Mouse (Mus musculus): ENCODE data around the gene Mylip.

Gene Mylip

GRCm38 (mm10) chr13:45391854-45392454, 2.4 kb downstream of the Mylip start:
- DNase-seq: no peak

GRCm38 (mm10) chr13:45394221-45394768, 4.8 kb downstream of the Mylip start:
- no peak for DNase-seq

DNA sequence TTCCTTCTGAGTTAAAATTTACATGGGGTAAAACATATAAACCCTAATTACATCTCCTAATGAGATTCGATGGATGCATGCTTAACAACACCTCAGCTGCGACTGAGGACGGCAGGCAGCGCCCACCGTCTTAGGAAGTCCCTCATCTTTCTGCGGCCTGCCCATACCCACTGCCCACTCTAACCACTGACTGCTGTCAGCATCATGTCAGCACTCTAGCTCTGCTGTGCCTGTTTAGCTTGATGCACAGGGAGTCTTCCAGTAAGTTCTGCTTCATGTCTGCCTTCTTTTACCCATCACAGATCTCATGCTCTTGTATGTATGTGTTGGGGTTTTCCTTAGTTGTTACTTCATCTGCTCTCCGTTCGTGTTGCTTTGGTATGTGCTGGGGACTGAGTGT, 7.2 kb downstream of the Mylip start:
- DNase-seq: no peak

GRCm38 (mm10) chr13:45397240-45397639, 7.7 kb downstream of the Mylip start:
- no peak for DNase-seq

- no peak for DNase-seq
These were observed 8.6 kb downstream of the Mylip start for GRCm38 (mm10) chr13:45397896-45398805.

GRCm38 (mm10) chr13:45400700-45401099, 11.2 kb downstream of the Mylip start:
- DNase-seq: no peak

GRCm38 (mm10) chr13:45401816-45402215, 12.3 kb downstream of the Mylip start:
- no peak for DNase-seq

DNA sequence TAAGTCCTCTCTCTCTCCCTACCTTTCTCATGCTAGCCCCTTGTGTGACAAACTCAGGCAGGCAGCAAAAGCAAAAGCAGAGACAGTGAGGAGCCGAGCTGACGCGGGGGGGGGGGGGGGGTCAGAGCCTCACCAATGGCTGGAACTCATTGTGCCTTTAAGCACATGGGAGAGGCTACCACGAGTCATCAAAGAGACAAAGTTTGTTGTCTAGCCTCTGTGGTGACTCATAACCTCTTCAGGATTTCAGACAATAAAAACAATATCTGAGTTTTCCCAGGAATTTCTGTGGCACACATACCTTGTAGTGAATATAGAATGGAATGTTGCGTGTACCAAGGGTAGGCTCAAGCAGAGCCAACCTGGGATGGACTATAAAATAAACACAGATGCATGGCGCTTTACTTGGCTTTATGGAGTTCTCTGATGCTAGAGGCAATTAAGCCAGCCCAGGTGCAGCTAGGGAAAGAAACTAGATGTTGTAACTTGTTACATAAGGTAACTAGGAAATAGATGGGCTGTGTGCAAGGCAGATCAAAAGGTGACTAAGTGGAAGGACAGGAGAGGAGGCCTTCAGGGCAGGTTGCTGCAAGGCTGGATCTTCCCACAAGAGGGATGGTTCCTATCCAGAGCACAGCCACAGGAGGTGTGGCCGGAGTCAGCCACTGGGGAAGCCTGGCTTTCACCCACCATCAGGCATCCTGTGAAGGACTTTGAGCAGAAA, 12.9 kb downstream of the Mylip start:
- DNase-seq: no peak

DNA sequence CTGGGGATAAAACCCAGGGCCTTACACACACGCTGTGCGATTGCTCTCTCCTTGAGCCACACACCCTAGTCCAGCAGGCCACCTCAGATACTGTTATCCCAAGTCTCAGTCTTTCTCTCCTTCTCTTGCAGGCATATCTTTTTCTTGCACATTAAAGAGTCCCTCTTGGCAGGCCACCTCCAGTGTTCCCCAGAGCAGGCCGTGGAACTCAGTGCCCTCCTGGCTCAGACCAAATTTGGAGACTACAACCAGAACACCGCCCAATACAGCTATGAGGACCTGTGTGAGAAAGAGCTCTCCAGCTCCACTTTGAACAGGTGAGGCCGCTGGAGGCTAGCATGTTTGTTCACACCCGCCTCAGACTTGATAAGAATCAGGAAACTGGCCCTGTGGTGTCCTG, 14.7 kb downstream of the Mylip start:
- DNase-seq: no peak

DNA sequence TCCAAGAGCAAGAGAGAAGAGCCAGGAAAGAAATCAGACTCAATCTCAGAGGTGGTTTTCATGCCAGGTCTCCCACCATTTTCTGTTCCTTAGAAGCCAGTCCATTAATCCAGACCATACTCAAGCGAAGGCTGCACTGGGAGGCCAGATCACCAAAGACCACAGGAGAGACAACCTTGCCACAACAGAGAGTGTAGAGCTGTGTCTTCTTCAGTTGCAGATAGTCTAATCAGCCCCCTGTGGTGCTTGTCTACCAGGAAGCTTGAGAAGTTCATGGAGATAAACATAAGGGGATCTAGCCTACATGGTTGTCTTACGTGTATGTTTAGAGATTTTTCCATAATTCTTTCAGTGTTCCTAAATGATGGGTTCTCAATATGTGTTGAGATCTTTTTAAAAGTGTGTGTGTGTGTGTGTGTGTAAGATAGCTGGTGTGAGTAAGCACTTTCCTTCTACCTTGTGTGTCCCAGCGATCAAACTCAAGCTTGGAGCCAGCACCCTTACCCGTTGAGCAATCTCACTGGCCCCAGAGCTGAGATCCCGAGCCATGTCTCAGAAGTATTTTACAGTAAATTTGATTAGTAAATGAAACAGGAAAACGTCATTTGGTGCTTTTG, 15.8 kb downstream of the Mylip start:
- no peak for DNase-seq

- no peak for DNase-seq
These were observed 16.7 kb downstream of the Mylip start for GRCm38 (mm10) chr13:45406289-45406688.

DNA sequence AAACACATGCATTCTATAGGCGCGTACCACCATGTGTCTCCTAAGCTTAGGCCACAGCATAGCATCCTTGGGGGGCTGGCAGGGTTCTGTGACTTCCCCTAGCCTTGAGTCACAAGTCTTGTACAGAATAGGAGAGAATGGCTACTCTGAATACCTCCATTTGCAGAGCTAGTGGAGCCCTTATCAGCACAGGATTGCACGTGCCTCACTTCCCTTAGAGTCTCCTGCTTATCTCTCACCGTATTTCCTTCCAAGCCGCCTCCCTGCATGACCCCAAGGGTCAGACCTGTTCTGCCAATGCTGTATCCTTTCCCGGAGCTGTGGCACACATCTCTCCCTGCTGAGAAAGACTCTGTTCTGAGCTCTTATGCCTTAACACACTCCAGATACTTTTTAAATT, 17.2 kb downstream of the Mylip start:
- DNase-seq: no peak

DNA sequence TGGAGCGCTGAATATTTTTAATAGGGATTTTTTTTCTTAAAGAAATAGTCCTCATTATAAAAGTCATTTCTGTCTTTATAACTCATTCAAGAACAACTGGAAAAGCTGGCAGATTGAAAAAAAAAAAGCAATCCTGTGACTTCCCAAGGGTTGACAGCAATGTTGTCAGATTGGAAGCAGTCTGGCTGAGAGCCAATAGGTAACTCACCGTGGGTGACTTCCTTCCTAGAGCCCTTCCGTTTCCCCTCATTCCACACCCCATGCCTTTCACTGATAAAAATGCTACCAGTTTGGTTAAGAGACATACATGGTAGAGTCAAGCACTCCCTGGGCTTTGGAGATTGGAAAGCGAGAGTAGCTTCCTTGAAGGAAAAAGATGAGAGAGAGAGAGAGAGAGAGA, 21.4 kb downstream of the Mylip start:
- DNase-seq: no peak

DNA sequence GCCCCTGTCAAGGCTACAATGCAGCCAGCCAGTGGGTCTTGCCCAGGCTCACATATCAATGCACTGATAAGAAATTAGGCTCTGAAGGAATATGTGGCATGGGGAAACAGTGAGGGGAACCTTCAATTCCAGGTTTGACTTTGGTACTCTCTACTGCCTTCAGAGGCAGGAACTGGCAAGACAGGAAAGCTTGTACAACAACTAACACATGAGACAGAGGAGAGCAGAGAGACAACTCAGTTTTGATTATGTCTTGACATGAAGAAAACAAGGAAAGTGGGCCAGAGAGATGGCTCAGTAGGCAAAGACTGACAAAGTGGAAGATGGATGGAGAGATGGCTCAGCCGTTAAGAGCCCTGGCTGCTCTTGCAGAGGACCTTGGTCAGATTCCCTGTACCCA, 23.5 kb downstream of the Mylip start:
- DNase-seq: no peak

- no peak for DNase-seq
These were observed 24.5 kb downstream of the Mylip start for GRCm38 (mm10) chr13:45414031-45414430.

DNA sequence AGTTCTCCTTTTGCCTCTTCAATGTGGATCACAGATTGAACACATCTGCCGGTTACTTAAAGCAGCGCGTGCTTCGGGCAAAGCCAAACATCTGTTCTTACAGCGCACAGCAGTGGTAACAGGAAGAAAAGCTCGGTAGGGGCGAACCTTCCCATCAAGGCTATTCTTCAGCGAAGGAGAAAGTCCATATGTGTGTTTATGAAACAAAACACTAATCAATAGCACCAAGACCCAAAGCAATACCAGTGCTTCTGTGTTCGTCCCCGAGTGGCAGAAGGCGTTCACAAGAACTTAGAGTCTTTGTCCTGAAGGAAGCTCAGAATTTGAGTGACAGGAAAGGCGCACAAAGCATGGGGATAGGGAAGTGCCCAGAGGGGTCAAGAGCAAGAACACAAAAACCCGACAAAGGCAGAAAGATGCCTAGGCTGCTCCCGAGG, 27.1 kb downstream of the Mylip start:
- no peak for DNase-seq

DNA sequence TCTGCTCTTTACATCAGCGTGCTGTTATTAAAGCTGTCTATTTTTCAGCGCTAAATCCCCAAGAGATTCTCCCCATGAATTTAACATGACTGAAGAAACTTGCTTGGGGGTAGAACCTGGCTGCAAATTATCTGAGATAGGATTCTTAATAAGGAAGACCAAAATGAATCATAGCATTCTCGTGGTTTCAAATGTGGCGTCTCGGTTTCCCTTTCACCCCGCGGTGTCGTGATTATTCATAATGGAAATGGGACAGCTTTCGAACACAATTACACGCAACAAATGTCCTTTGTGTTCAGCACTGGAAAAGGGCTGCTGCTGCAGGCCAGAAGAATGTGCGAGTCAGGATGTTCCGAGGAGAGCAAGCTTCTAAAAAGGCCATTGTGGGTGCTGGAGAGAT, 29.4 kb downstream of the Mylip start:
- no peak for DNase-seq

GRCm38 (mm10) chr13:45422251-45422650, 32.7 kb downstream of the Mylip start:
- DNase-seq: peak; percentile 27

- no peak for DNase-seq
These were observed 33.2 kb downstream of the Mylip start for GRCm38 (mm10) chr13:45422709-45423108.

DNA sequence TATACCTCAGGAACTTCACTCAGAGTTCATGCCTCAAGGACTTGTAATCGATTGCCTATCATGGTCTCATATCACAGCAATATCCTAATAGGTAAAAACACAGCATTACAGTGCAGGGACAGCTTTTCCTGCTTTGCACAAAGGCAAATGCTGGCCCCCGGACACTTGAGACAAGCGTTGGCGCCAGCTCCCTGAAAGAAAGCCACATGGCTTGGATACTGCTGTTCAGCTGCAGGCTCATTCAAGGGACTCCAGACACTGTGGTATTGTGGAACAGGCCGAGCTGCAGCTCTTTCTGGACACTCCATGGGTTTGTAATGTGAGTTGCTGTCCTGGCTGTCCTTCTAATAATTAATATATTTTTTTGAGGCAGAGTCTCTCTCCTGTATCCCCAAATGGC, 34.4 kb downstream of the Mylip start:
- DNase-seq: no peak

DNA sequence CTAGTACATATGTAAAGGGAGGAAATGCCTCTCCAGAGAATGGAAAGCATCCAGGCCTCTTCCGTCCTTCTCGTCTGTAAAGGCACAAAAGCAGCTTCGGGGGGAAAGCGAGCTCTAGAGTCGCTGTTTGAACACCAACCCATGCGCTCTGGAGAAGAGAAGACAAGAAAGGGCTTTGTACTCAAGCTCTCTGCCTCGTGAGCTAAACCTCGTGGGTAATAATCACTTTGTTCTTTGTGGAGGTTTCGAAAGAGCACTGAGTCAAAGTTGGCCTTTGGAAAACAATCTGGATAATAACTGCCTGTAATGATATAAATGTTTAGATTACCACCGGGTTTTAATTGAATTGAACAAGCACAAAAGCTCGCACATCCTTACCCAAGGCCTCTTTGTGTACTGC, 39.7 kb downstream of the Mylip start:
- no peak for DNase-seq

- DNase-seq: no peak
These were observed 47.6 kb downstream of the Mylip start for GRCm38 (mm10) chr13:45437134-45437533.

- DNase-seq: no peak
These were observed 49.3 kb downstream of the Mylip start for GRCm38 (mm10) chr13:45438853-45439252.

Measured in cerebellum, adult 9-10 months (tissue).